Comparison of ENCODE assay signal across 27 mouse cellular contexts in the genomic region with DNA sequence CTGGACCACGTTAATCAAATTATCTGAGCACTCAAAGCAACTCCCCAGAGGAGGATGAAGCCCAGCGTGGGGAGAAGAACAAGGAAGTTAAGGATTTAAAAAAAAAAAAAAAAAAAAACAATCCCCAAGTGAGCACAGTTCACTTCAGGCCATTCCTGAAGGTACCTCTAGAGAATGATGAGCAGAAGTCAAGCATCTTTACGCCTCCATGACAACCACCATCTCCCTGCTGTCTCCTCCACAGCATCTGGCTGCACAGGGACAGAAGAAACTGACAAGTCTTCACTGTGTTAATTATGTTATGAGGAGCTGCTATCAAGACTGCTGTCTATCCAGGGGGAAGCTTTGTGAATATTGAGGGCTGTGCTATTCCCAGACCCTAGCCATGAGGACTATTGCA.
DNase-seq lines count a peak whose midpoint lies in the region; ATAC-seq lines count a peak whose summit lies in the region.
"Had no signal": no experiment of that assay in that cellular context is flagged by ENCODE, and none has a peak within 500 bp of the region (broad histone marks: within the 10 kb centered on the region; RNA-seq: fewer than 3 reads in every experiment).

No protein-coding gene starts in this region.

- no peaks in the 10 kb centered on the region for H3K27me3 ChIP-seq in hindbrain, embryonic 14.5 days (ENCODE audit: control insufficient read depth, insufficient read depth, low read length)
- H3K27me3 ChIP-seq in hindbrain, embryonic 11.5 days (ENCODE audit: control insufficient read depth, insufficient read depth, low read length): no peaks in the 10 kb centered on the region
- H3K27me3 ChIP-seq: forebrain, embryonic 13.5 days; limb, embryonic 13.5 days; lung, embryonic 15.5 days had no signal

- no peak for DNase-seq in hindbrain, embryonic 14.5 days (ENCODE audit: low spot score)
- no peak for DNase-seq in hindbrain, embryonic 11.5 days (ENCODE audit: low spot score)
- DNase-seq in left cerebral cortex, postnatal 14 days (ENCODE audit: low spot score in 2 of 2): peak; percentile 9 to 14
- no peak for DNase-seq in left cerebral cortex, postnatal 10 days (ENCODE audit: extremely low spot score in 1 of 2, low spot score in 2 of 2)
- DNase-seq in MN1 (ENCODE audit: low spot score): peak; percentile 14
- peak; percentile 28 for DNase-seq in telencephalon, adult 2 months (ENCODE audit: low read depth, low spot score)
- no peak for DNase-seq in neural tube, embryonic 10.5 days (ENCODE audit: extremely low spot score, low spot score)
- DNase-seq: adrenal gland, adult 2 months; adrenal gland, postnatal 36 days; cerebellum, adult 2 months; cerebellum, postnatal 14 days; gastrocnemius, postnatal 36 days; heart, postnatal 36 days; kidney, adult 9 months; right cerebral cortex, postnatal 4 days; thymus, adult 2 months; thymus, postnatal 36 days had no signal

- no peak overlapping the region for H3K9ac ChIP-seq in hindbrain, embryonic 14.5 days
- H3K9ac ChIP-seq in hindbrain, embryonic 11.5 days (ENCODE audit: low read depth, low read length): no peak overlapping the region
- H3K9ac ChIP-seq: forebrain, embryonic 13.5 days; limb, embryonic 13.5 days; lung, embryonic 15.5 days had no signal

- no peak overlapping the region for H3K4me2 ChIP-seq in hindbrain, embryonic 14.5 days (replicated peaks)
- no peak overlapping the region for H3K4me2 ChIP-seq in hindbrain, embryonic 11.5 days (replicated peaks; ENCODE audit: low read depth, low read length)
- H3K4me2 ChIP-seq: forebrain, embryonic 13.5 days; heart, embryonic 11.5 days; limb, embryonic 13.5 days; liver, embryonic 11.5 days; lung, embryonic 15.5 days; midbrain, embryonic 11.5 days had no signal

- H3K4me3 ChIP-seq in hindbrain, embryonic 14.5 days (replicated peaks; ENCODE audit: low read length): no peak overlapping the region
- H3K4me3 ChIP-seq in hindbrain, embryonic 11.5 days (ENCODE audit: low read depth, low read length): no peak overlapping the region
- H3K4me3 ChIP-seq: forebrain, embryonic 13.5 days; limb, embryonic 13.5 days; lung, embryonic 15.5 days had no signal

- no peaks in the 10 kb centered on the region for H3K4me1 ChIP-seq in hindbrain, embryonic 14.5 days (replicated peaks; ENCODE audit: control insufficient read depth, insufficient read depth, low read length)
- no peaks in the 10 kb centered on the region for H3K4me1 ChIP-seq in hindbrain, embryonic 11.5 days (replicated peaks; ENCODE audit: control insufficient read depth, insufficient read depth, low read length)
- H3K4me1 ChIP-seq: forebrain, embryonic 13.5 days; limb, embryonic 13.5 days; lung, embryonic 15.5 days had no signal

- no peaks in the 10 kb centered on the region for H3K9me3 ChIP-seq in hindbrain, embryonic 14.5 days (ENCODE audit: control insufficient read depth, low read length)
- no peaks in the 10 kb centered on the region for H3K9me3 ChIP-seq in hindbrain, embryonic 11.5 days (ENCODE audit: control insufficient read depth, low read length)
- H3K9me3 ChIP-seq: forebrain, embryonic 13.5 days; limb, embryonic 13.5 days; lung, embryonic 15.5 days had no signal

- 54% methylated on average over 3 of the region's 3 CpGs for WGBS in hindbrain, embryonic 14.5 days
- whole genome bisulfite sequencing in hindbrain, embryonic 11.5 days: 73% methylated on average over 3 of the region's 3 CpGs

- intact Hi-C loops in left cerebral cortex, postnatal 14 days (cut with DNase I): no loop called here
- intact Hi-C loops in left cerebral cortex, postnatal 10 days (cut with DNase I): no loop called here

- 0 out of 2 replicates have a peak, but pooled peaks have one; percentile 53 for ATAC-seq in hindbrain, embryonic 14.5 days (ENCODE audit: low FRiP score)
- ATAC-seq in hindbrain, embryonic 11.5 days (ENCODE audit: low FRiP score): no peak
- ATAC-seq: activated CD4-positive, CD25-positive, alpha-beta regulatory T cell, adult 4 months; CD4-positive, CD25-positive, alpha-beta regulatory T cell, adult 4 months; forebrain, embryonic 13.5 days; intestine, postnatal 0 days had no signal

- H3K36me3 ChIP-seq in hindbrain, embryonic 14.5 days (replicated peaks; ENCODE audit: control insufficient read depth, insufficient read depth): no peaks in the 10 kb centered on the region
- no peaks in the 10 kb centered on the region for H3K36me3 ChIP-seq in hindbrain, embryonic 11.5 days (ENCODE audit: control insufficient read depth, insufficient read depth, low read length)
- H3K36me3 ChIP-seq: limb, embryonic 13.5 days; lung, embryonic 15.5 days had no signal

- H3K27ac ChIP-seq in hindbrain, embryonic 14.5 days: no peak overlapping the region
- H3K27ac ChIP-seq in hindbrain, embryonic 11.5 days (ENCODE audit: low read depth, low read length): no peak overlapping the region
- H3K27ac ChIP-seq: forebrain, embryonic 13.5 days; limb, embryonic 13.5 days; lung, embryonic 15.5 days; stomach, postnatal 0 days had no signal

Comparison
In these comparisons a context has a peak if more than half of its experiments do, and no peak if none do; other contexts are left out.
1. DNase-seq: peak in left cerebral cortex, postnatal 14 days (2 of 2), MN1 (single experiment) and telencephalon, adult 2 months (single experiment); none in hindbrain, embryonic 14.5 days (single experiment), hindbrain, embryonic 11.5 days (single experiment), left cerebral cortex, postnatal 10 days (0 of 2) and neural tube, embryonic 10.5 days (single experiment).